Mouse (Mus musculus) hindbrain, embryonic 14.5 days (tissue): ENCODE results near the gene Ap4s1. TPM values are rescaled to one million over a fixed set of nuclear protein-coding genes. Genes with fewer than 3 reads are reported as not detected.

ENCODE experiments used
- polyA plus RNA-seq: library from polyadenylated mRNA; unstranded; fragments of >200 nt; fragmentation: Nextera tagmentation; extraction: Ambion mirVana; gene quantifications from 2 replicates; pipeline ENCODE4 v1.2.1, GENCODE M21; 2014

The Ap4s1 gene
- polyA plus RNA-seq, 1 experiment from 2014 or later, result 60.9 TPM

Other genes with a start within 250 kb of the Ap4s1 start
- 19.1 and 25.3 TPM in 2 replicates for gene Coch, start 97.7 kb upstream of the Ap4s1 start, polyA plus RNA-seq
- gene Strn3, start 864 bp downstream of the Ap4s1 start, polyA plus RNA-seq, result 45.6 and 46.5 TPM in 2 replicates
- 42.9 and 44.3 TPM in 2 replicates for gene Hectd1, start 138.5 kb downstream of the Ap4s1 start, polyA plus RNA-seq